Mouse (Mus musculus) liver, postnatal 0 days (tissue): ENCODE results near the gene Fzd10. TPM values are rescaled to one million over a fixed set of nuclear protein-coding genes. Genes with fewer than 3 reads are reported as not detected.

Experiments used
- ATAC-seq: fragments of 200-750 bp; cut with Nextera tagmentation; 2 replicates; pipeline ENCODE4 v1.8.0; 2017; ENCODE audit warnings: mild to moderate bottlenecking, moderate library complexity
- DNase-seq: peaks from one replicate; pipeline ENCODE4 v3.0.0-alpha.2; 2016
- H3K27ac ChIP-seq: fragments of 300-500 bp; sonication (generic); 2 replicates; pipeline ENCODE4 v1.5.1; 2014; ENCODE audit warnings: antibody characterized with exemption, moderate library complexity, mild to moderate bottlenecking, low read depth
- H3K27me3 ChIP-seq: fragments of 300-500 bp; sonication (generic); 2 replicates; pipeline ENCODE4 v1.6.1; 2014; ENCODE audit warnings: low read length, control low read depth, mixed read lengths; ENCODE audit not compliant: insufficient read depth
- H3K36me3 ChIP-seq: fragments of 300-500 bp; sonication (generic); replicated peaks from 2 replicates; pipeline ENCODE4 v1.6.1; 2014; ENCODE audit warnings: mild to moderate bottlenecking, control low read depth, low read length, moderate library complexity, mixed read lengths; ENCODE audit not compliant: insufficient read depth
- H3K4me1 ChIP-seq: fragments of 300-500 bp; sonication (generic); 2 replicates; pipeline ENCODE4 v1.6.1; 2014; ENCODE audit warnings: antibody characterized with exemption, mild to moderate bottlenecking, control low read depth; ENCODE audit not compliant: insufficient read depth
- H3K4me2 ChIP-seq: fragments of 300-500 bp; sonication (generic); 2 replicates; pipeline ENCODE4 v1.6.1; 2014; ENCODE audit warnings: low read depth, mild to moderate bottlenecking, low read length, moderate library complexity, mixed read lengths
- H3K4me3 ChIP-seq: fragments of 300-500 bp; sonication (generic); 2 replicates; pipeline ENCODE4 v1.5.1; 2014; ENCODE audit warnings: low read depth, low read length
- H3K9ac ChIP-seq: fragments of 300-500 bp; sonication (generic); replicated peaks from 2 replicates; pipeline ENCODE4 v1.6.1; 2014; ENCODE audit warnings: mild to moderate bottlenecking, moderate library complexity
- H3K9me3 ChIP-seq: fragments of 300-500 bp; sonication (generic); 2 replicates; pipeline ENCODE4 v1.6.1; 2016; ENCODE audit warnings: mild to moderate bottlenecking, control low read depth, low read length, mixed read lengths
- CTCF ChIP-seq: sonication (generic); IDR thresholded peaks from 2 replicates; pipeline ENCODE4 v1.5.1; 2016; ENCODE audit warnings: antibody characterized with exemption, low read depth
- EP300 ChIP-seq: IDR thresholded peaks from 2 replicates; pipeline ENCODE4 v1.6.1; 2016; ENCODE audit warnings: antibody characterized with exemption, low read depth, mild to moderate bottlenecking
- WGBS: fragments of 180-500 bp; shearing (Covaris S2); extraction: QIAGEN DNeasy Blood & Tissue Kit; methylation state at CpG from one replicate; pipeline ENCODE4 v1.1.7; 2014; ENCODE audit not compliant: insufficient replicate concordance; 5-methylcytosine and 5-hydroxymethylcytosine counted together
- polyA plus RNA-seq: library from polyadenylated mRNA; unstranded; fragments of >200 nt; fragmentation: Nextera tagmentation; extraction: Ambion mirVana; gene quantifications from 2 replicates; pipeline ENCODE4 v1.2.1, GENCODE M21; 2015

Fzd10 gene
- polyA plus RNA-seq, 1 experiment from 2014 or later: not detected

- no peak for DNase-seq
- TF ChIP-seq EP300: no peak
- no peak for TF ChIP-seq CTCF
Measured at GRCm38 (mm10) chr5:128617621-128618020, 17.0 kb downstream of the Fzd10 start.

DNA sequence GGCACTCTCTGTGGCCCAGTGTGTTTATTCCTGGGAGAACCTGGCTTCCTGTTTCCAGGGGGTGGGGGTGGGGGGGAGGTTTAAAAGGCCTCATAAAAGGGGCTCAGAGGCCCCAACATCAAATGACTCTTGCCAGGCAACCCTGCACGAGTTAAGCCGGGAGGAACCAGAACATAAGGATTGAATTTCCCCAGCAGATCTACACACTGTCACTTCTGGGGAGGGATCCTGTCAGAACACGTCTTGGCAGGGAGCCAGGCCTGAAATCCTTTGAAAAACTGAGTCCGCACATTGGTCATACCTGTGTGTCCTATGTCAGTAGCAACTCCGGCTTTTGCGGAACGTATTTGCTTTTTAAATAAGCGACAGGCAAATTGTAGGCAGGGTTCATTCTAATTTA, 19.3 kb downstream of the Fzd10 start:
- no peak overlapping the region for H3K4me3 ChIP-seq
- no peaks in the 10 kb centered on the region for H3K27me3 ChIP-seq
- 57% methylated on average over 8 of the region's 8 CpGs for WGBS
- no peak for DNase-seq
- H3K9me3 ChIP-seq: no peaks in the 10 kb centered on the region
- H3K4me2 ChIP-seq: no peak overlapping the region
- no peaks in the 10 kb centered on the region for H3K36me3 ChIP-seq
- TF ChIP-seq EP300 (no peak), CTCF (no peak)
- no peak overlapping the region for H3K9ac ChIP-seq
- no peak for ATAC-seq
- no peaks in the 10 kb centered on the region for H3K4me1 ChIP-seq
- no peak overlapping the region for H3K27ac ChIP-seq

More at GRCm38 (mm10) chr5:128617621-128618020, 17.0 kb downstream of the Fzd10 start:
- no peak overlapping the region for H3K27ac ChIP-seq
- H3K4me3 ChIP-seq: no peak overlapping the region
- no peaks in the 10 kb centered on the region for H3K27me3 ChIP-seq
- WGBS: 12% methylated on average over 9 of the region's 9 CpGs
- H3K4me1 ChIP-seq: no peaks in the 10 kb centered on the region
- H3K9me3 ChIP-seq: no peaks in the 10 kb centered on the region
- no peak overlapping the region for H3K9ac ChIP-seq
- H3K36me3 ChIP-seq: no peaks in the 10 kb centered on the region
- 0 out of 2 replicates have a peak, but pooled peaks have one; percentile 33 for ATAC-seq
- H3K4me2 ChIP-seq: no peak overlapping the region

DNA sequence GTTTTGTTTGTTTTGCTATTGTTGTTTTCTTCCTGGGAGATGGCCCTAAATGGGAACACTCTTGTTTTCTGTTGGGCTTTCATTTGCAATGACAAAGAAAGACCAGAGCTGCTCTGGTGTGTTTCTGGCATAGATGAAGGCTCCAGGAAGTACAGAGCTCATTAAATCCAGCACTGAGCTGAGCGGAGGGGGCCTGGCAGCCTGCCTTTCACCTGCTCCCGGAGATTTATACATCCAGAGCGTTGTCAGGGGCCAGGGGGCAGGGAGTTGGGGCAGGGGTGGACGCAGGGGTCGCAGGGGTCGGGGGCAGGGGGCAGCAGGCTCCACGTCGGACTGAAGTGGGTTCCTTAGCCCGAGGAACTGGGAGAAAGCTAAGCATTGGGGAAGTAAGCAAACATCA, 19.8 kb downstream of the Fzd10 start:
- Histone ChIP-seq H3K4me3 (no peak overlapping the region), H3K27ac (no peak overlapping the region), H3K4me2 (no peak overlapping the region), H3K9me3 (no peaks in the 10 kb centered on the region), H3K9ac (no peak overlapping the region), H3K4me1 (no peaks in the 10 kb centered on the region), H3K36me3 (no peaks in the 10 kb centered on the region), H3K27me3 (no peaks in the 10 kb centered on the region)
- 23% methylated on average over 9 of the region's 9 CpGs for WGBS
- DNase-seq (no peak), ATAC-seq (no peak)
- no peak for TF ChIP-seq CTCF
- no peak for TF ChIP-seq EP300

GRCm38 (mm10) chr5:128627763-128628162, 27.1 kb downstream of the Fzd10 start:
- WGBS: 61% methylated on average over 5 of the region's 5 CpGs
- no peak overlapping the region for H3K4me2 ChIP-seq
- ATAC-seq: no peak
- H3K4me1 ChIP-seq: no peaks in the 10 kb centered on the region
- no peak overlapping the region for H3K9ac ChIP-seq
- TF ChIP-seq CTCF (no peak), EP300 (no peak)
- no peaks in the 10 kb centered on the region for H3K27me3 ChIP-seq
- no peak overlapping the region for H3K27ac ChIP-seq
- H3K36me3 ChIP-seq: no peaks in the 10 kb centered on the region
- no peak for DNase-seq
- no peak overlapping the region for H3K4me3 ChIP-seq
- no peaks in the 10 kb centered on the region for H3K9me3 ChIP-seq

GRCm38 (mm10) chr5:128636648-128637047, 36.0 kb downstream of the Fzd10 start:
- TF ChIP-seq EP300: no peak
- no peak for TF ChIP-seq CTCF
- no peak overlapping the region for H3K4me2 ChIP-seq
- no peak overlapping the region for H3K4me3 ChIP-seq
- DNase-seq (no peak), ATAC-seq (no peak)
- no peak overlapping the region for H3K9ac ChIP-seq
- no peaks in the 10 kb centered on the region for H3K9me3 ChIP-seq
- H3K36me3 ChIP-seq: no peaks in the 10 kb centered on the region
- no peaks in the 10 kb centered on the region for H3K4me1 ChIP-seq
- H3K27ac ChIP-seq: no peak overlapping the region
- 86% methylated on average over 9 of the region's 9 CpGs for WGBS
- no peaks in the 10 kb centered on the region for H3K27me3 ChIP-seq

DNA sequence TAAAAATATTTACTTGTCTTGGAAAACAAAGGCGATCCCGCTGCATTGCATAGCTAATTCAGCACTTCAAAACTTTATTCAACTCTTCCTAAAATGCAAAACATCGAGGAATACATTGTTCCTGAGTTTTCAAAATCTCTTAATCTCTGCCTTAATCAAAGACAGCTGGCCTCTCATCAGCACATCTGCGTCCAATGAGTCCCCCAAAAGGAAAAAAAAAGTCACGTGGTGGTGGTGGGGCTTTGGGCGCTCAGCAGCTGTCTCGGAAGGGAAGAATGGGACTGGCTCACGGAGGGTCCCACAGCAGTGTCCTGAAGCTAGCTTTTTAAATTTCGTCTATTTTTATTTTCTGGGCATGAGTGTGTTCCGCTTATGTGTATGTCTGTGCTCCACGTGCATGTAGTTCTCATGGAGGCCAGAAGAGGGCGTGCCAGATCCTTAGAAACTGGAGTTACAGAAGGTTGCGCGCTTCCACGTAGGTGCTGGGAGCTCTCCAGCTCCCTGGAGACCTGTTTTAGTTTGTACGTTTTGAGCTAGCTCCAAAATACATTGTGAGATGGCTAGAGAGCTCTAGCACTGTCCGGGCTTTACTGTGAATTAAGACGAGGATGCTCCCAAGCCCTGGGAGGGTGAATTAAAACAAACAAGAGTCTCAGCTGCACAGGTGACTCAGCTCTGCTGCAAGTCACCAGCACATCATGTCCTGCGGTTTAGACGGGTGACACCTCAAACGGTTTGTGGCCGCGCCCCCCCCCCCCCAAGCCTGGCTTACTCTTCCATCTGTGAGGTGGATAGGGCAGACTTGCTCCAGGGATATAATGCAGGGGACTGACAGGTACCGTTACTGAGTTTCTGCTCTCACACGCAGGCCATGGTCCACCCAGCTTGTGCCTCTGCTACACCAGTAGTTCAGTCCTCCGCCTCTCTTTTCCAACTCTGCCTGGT, 36.7 kb downstream of the Fzd10 start:
- no peak for ATAC-seq
- 81% methylated on average over 26 of the region's 26 CpGs for WGBS

More for the DNA sequence above, 36.7 kb downstream of the Fzd10 start:
- Histone ChIP-seq H3K4me3 (no peak overlapping the region), H3K9ac (no peak overlapping the region), H3K4me2 (no peak overlapping the region), H3K9me3 (no peaks in the 10 kb centered on the region), H3K27ac (no peak overlapping the region), H3K27me3 (no peaks in the 10 kb centered on the region), H3K36me3 (no peaks in the 10 kb centered on the region), H3K4me1 (no peaks in the 10 kb centered on the region)
- TF ChIP-seq CTCF: no peak
- TF ChIP-seq EP300: no peak
- DNase-seq: no peak
